Mouse (Mus musculus) ovary, postnatal 36 days (tissue): ENCODE measurements at regions not wholly inside any gene's neighbourhood (a gene's known extent, or its start where the extent isn't known, plus 50 kb on each side); places are given as distances from the start of the nearest gene placed in this dataset.
A peak's percentile ranks its signal among the peaks of the same experiment; 100 is the strongest.

Experiments
- DNase-seq: peaks from one replicate; pipeline ENCODE4 v3.0.0; 2022; ENCODE audit warnings: low spot score, mixed read lengths

DNA sequence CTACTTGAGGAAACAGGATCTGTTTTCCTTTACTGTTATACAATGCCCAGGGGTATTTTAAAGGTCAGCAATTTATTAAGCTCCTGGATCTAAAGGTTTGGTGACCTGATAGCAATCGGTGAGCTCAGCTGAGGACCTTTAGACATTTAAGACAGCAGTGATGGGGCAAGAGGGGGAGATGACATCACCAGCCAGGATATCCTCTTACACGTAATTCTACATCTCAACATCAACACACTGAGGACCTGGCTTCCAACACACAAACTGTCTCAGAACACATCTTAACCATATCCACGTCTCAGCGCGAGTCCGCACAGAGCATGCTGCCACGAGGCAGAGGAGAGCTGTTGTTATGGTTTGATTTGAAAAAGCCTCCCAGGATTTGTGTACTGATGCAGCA is 69.2 kb downstream of the Nhlrc3 start:
- DNase-seq: no peak

DNA sequence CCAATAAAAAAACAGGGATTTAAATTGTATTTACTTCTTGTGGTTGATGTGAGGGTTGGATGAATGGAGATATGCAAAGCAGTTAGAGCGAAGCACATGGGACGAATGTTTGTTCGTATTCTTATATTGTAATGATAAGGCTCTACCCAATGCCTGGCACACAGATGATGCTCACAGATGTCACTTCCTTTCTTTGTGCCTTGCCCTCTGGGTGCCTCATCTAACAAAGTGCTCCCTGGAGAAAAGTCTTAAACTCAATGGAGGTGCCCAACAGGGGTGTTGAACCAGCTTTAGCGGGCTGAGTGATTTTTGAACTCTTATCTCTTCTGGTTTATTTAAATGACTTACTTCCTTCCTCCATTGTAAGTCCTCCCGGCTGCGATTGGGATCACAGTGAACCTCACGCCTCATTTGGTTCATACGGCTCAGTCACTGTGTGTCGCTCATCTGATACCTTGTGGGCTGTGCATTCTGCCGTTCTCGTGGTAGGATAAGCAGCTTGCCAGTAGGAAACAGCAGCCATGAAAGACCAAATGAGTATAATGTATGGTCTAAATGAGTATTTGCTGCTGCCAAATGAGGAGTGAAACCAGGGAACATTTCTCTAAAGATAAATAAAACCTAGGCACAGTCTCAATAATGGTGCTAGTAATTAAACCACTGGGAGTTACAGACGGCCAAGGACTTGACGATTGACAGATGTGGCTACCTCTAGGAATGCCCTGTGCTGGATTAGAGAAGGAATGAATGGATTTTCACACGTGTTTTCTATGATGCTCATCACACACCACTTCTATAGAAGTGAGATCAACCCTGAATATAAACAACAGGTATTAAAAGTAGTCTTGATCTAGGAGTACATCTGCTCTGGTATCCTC is 81.2 kb downstream of the Nhlrc3 start:
- no peak for DNase-seq

DNA sequence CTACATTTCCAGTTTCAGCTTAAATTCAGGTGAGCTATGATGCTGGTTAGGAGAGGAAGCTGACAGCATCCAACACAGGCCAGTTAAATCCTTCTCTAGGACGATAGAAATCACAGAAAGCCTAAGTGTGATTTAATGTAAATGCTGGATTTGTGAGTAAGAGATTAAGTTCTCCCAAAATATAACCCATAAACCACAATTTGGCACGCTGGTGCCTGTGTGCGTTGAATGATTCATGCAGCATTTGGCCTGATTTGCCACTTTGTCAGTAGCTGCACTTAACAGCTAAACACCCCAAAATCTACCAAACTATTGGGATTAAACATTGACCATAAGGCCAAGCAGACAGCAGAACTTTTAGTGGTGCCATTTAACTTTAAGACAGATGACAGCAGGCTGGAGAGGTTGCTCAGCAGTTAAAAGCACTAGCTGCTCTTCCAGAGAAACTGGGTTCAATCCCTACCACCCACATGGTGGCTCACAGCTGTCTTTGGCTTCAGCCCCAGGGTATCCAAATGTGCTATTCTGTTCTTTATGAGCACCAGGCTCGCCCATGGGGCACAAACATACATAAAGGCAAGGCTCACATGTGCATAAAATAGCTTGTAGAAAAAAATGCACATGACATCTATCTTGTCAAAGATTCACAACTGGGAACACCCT is 83.5 kb downstream of the Nhlrc3 start:
- DNase-seq: no peak

DNA sequence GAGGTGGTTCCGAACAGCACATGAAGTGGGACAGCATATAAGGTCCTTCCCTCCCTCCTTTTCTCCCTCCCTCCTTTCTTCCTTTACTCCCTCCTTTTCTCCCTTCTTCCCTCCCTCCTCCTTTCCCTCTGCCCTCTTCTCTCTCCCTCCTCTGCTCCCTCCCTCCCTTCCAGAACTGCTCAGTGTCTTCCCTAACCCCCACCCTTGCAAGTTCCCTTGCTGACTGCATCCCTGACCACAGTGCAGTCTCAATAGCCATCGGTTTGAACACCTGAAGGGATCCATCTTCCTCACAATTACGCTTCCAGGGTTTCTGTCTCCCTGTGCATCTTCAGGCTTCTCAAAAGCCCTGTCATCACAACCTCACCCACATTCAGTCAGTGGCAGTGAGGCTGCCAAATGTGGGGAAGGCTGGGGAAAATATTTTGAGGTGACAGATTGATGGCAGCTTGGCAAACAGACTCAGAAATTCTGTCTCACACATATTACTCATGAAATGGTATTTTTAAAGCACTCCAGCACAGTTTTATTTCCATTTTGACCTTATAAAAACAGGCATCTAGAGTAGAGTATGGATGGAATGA is 86.2 kb downstream of the Nhlrc3 start:
- no peak for DNase-seq

DNA sequence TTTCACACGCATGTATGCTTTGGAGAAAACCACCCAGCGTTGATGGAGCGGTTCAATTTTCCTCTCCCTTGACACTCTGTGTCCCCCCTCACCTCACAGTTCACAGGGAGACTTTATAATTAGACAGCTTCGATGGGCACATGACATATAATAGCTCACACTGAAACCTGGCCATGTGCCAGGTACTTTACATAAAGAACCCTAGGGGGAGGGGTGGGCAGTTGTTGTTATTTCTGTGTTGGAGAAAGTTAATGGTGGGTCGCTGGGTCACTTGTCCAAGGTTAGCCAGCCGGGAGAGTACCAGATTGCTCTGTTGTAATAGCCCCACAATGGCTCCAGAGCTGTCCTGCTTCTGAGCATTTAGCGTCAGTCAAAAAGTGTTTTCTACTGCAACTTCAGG is 90.2 kb downstream of the Nhlrc3 start:
- no peak for DNase-seq

DNA sequence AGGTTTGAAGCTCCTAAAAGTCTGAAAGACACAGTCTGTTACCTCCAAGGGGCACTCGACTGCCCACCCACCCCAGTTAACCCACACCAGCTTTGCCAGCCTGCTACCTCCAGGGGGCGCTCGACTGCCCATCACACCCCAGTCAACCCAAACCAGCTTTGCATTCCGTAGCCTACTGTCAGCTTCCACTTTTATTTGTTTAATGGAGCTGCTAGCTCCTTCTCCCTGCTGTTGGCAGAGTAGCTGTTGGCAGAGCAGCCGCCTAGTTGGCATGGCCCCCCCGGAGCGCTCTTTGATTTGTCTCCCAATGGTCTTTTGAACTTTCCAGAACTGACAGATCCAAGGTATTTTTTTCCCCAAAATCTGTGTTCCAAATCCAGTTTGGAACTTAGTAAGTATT is 91.2 kb downstream of the Nhlrc3 start:
- DNase-seq: no peak

DNA sequence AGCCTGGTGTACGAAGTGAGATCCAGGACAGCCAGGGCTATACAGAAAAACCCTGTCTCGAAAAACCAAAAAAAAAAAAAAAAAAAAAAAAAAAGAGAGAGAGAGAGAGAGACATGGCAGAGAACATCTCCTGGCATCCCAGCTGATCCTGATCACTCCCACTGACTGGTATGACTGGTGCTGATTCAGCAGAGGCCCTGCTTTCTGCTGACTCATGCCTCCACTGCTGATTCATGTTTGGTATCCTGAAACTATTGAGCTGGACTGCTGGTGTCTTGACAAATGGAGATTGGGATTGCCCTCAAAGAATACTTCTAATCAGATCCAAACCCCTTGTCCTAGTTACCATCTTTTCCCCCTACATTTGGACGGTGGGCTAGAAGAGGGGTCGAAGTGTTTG is 101.9 kb downstream of the Nhlrc3 start:
- DNase-seq: no peak

DNA sequence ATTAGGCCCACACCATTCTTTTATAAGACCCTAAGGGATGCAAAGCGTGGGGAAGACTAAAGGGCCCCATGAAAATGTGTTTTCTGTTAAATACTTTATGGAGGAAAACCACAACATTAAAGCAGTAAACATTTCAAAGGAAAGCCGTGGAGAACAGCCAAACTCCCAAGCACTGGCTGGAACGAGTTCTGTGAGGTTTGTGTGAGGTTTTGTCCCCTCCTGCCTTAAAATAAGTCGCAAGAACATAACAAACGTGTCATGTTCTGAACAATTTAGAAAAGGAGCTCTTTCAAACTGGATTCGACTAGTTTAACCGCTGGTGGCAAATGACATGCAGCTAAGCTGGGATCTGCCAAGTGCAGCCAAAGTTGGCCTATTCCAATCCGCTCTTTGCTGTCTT is 109.4 kb downstream of the Nhlrc3 start:
- no peak for DNase-seq

DNA sequence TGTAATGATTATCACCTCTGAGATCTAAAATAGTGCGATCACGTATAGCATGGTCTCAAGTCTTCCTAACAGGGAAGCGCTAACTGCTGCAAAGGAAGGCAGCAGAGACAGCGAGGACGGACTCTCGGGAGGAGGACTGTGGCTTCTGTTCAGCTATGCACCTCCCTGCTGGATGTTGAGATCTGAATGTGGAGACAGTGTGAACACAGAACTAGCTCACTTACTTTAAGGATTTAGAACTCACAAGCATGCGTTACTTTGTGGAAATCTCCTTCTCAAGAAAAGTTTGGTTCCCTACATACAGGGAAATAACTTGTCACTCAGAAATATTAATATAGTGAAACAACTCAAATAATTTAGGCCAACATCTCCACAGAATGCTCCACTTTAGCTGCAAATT is 109.8 kb downstream of the Nhlrc3 start:
- no peak for DNase-seq

DNA sequence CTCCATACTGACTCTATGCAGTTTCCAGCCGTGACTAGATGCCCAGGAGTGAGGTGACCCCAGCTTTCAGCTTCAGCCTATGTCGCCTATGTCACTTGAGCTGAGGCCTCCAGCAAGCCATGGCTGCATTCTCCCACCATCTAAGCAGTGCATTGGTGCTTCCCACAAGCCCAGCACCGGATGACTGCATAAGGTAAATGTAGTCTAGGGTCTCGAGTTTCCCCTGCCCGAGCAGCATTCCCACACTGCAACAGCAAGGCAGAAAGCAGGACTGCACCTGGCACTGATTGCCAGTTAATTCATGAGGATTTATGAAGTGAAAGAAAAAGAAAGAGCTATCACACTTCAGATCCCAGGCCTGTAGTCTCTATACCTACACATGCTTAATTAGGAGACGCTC is 119.5 kb downstream of the Nhlrc3 start:
- DNase-seq: no peak

DNA sequence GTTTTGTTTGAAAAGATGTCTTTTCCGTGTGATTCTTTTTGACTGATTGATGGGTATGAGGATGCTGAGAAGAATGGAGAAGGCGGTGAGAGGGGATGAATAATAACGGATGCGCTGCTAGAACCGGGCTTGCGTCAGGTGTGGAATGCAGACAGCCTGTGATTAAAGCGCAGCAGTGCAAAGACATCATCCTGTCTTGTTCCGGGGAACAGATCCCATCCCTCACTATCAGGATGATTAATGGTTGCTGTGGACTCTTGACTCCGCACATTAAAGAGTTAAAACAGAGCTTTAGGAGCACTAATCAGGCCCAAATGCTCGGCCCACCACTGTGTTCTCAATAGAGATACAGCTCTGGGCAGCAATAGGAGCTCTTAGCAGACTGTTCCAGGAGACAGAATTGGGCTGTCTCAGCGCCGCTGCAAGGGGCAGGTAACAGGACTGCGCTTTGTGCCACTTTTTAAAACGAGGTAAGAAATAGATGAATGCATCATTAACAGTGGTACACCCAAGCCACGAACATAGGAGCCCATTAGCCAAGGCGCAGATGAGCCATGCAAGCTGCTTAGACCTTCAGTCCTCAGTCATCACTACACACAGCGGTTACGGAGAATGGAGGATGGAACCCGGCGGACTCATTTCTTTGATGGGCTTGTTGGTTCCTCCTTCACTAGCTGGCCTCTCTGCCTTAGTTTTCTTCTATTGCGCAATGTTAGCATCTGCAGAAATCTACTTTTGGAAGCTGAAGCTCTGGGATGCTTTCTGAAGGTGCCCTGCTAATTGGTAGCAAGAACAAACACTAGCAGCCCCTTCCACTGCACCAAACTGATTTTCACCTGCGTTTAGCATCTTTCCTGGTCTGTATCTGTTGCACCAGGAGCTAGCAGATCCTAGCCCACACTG is 121.6 kb downstream of the Nhlrc3 start:
- DNase-seq: no peak

DNA sequence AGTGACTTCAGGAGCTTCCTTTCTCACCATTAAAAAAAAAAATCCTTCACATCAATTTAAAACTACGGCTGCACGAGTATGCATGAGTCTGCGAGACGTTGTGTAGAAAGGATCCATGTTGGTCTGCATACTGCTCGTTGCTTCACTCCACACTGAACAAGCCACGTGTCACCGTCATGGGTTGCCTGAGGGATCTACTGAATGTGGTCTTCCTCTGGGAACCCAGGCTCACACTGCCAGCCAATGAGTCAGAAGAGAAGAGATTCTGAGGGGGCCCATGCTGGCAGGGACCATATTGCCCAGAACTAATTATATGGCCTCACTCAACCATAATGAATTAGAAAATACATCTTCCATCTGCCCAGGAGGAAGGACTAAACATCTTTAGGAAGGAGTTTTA is 124.6 kb downstream of the Nhlrc3 start:
- no peak for DNase-seq

DNA sequence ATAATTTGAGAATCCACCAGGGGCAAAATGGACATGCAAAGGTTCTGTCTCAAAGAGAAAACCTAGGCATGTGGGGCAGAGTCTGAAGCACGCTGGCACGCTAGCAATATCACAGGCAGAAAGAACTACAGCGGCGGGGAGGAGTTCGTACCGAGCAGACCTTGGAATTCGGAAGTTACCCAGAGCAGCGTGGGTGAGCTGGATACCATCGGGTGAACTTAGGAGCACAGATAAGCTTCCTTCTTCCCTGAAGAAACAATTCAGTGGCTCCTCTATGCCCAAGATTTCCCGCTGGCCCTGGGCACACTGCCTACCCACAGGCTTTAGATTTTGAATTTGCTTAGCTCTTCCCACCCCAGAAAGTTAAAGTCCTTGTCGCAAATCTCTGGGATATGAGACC is 129.1 kb downstream of the Nhlrc3 start:
- DNase-seq: peak; percentile 12

DNA sequence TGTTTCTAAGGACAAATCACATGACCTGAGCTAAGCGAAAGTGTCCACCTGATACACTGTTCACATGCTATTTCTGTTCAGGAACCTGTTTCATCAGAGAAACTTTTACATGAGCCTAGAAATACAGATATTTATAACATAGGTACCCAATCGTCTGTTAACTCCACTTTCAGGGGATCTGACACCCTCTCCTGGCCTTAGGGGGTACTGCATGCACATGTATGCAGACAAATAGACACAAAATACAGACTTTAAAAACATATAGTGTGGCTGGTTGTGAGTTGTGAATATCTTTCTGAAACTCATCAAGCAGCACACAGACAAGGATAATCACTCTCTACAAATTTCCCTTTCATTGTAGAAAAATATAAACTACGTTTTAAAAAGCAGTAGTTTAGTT is 133.6 kb downstream of the Nhlrc3 start:
- no peak for DNase-seq

DNA sequence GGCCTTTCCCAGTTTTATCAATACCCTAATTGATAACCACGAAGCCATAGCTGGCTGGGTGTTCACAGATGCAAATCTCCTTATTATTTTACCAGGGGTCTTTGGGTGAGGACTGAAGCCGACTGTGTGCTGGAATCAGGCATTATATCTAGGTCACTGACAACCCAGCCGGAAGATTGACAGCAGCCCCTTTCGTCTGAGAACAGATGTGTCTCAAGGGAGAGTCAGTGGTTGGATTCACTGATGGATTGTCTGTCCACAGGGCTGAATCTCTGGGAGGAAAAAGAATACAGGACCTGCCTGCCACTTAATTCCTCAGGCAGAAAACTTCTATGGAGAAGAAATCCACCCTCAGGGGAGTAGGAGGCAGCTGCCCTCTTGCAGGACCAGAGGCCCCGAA is 135.7 kb downstream of the Nhlrc3 start:
- no peak for DNase-seq

DNA sequence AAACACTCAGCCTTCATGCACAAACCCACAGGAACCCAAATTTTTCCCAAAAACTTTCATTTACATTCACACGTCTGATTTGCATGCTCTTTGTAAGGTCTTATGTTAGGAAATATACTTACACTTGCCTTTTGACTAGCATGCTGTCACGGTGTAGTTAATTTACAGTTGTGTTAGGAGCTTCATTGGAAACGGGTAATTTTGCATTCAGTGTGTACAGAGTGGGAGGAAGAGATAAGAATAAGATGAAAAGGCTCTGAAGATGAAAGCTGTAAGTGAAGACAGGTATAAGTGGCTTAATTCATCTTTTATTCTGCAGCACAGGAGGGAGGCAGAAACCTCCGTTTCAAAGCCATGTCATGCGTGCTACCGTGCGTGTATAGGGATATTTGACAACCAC is 136.2 kb downstream of the Nhlrc3 start:
- DNase-seq: no peak

DNA sequence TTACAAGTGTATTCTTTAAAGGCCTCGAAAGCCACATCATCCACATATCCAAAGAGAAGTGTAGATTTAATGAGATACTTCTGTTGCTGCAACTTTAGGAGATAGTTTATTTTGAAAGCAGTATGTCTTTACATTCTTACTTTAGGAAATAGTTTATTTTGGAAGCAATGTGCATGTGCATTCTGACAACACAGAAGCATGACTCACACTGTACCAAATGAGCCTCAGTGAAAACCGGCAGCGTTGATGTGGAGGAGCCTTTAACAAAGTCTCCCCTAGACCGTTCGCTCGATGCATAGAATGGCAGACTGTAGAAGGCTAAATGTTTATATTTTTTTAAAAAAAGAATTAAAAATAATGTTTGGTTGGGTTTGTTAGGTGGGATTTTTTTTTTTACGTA is 138.1 kb downstream of the Nhlrc3 start:
- no peak for DNase-seq

DNA sequence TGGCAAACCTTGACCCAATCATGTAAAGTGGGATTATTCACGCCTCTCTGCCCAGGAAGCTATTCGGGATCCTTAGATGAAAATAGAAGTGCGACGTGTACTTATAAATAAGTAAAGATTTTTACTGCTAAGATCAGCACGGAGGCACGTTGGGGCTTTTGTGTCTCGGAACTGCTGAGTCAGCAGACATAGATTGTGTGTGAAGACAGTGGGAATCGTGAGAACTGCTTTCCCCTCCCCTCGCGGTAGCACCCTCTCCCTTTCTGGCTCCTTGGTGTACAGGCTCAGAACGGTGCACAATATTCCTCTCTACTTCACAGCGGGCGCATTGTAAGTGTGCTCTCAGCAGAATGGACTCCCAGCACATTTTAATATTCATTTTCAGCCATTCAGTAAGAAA is 138.7 kb downstream of the Nhlrc3 start:
- DNase-seq: no peak

DNA sequence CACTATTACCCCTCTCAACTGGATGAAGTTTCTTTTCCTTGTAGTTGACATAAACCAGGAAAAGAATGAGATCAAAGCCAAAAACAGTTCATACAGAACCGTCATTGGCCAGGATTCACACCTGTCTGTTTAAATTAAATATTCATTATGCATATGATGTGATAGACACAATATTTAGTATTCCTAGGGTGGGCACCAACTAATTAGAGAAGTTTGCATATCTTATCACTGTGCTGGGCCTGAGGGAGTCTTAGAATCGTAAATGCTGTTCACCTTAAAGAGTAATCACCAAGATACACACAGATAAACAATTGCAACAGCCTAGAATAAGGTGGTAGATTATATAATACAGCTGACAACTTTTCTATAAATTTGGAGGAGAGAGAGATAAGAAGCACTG is 147.7 kb downstream of the Nhlrc3 start:
- no peak for DNase-seq
